Mouse (Mus musculus): ENCODE results near the gene Ifit1. TPM values are rescaled to one million over a fixed set of nuclear protein-coding genes. Genes with fewer than 3 reads are reported as not detected.
"Not testable (repeated sequence)": the region's sequence is repeated elsewhere in the genome, so short reads cannot be mapped to it uniquely, and the experiment has no call there.

Gene Ifit1
- polyA plus RNA-seq, 1 experiment from 2014 or later = 1.0 TPM

- WGBS = 51% methylated on average over 5 of the region's 5 CpGs
- H3K27me3 ChIP-seq (replicated peaks; ENCODE audit: control insufficient read depth, insufficient read depth, low read length) = no peaks in the 10 kb centered on the region
- no peak for ATAC-seq (ENCODE audit: low read depth)
- H3K4me3 ChIP-seq (ENCODE audit: low read depth, low read length) = no peak overlapping the region
- H3K4me1 ChIP-seq (ENCODE audit: control insufficient read depth, insufficient read depth, low read length) = no peaks in the 10 kb centered on the region
- H3K9ac ChIP-seq (ENCODE audit: low read depth, low read length) = no peak overlapping the region
- DNase-seq (ENCODE audit: low spot score) = no peak
- H3K27ac ChIP-seq (replicated peaks; ENCODE audit: low read depth, low read length) = no peak overlapping the region
- no peaks in the 10 kb centered on the region for H3K9me3 ChIP-seq (ENCODE audit: control insufficient read depth, low read length)
- no peak overlapping the region for H3K4me2 ChIP-seq (ENCODE audit: low read depth, low read length)
- no peaks in the 10 kb centered on the region for H3K36me3 ChIP-seq (ENCODE audit: control insufficient read depth, insufficient read depth, low read length)
These were observed 1.9 kb downstream of the Ifit1 start for GRCm38 (mm10) chr19:34642616-34643015.

DNA sequence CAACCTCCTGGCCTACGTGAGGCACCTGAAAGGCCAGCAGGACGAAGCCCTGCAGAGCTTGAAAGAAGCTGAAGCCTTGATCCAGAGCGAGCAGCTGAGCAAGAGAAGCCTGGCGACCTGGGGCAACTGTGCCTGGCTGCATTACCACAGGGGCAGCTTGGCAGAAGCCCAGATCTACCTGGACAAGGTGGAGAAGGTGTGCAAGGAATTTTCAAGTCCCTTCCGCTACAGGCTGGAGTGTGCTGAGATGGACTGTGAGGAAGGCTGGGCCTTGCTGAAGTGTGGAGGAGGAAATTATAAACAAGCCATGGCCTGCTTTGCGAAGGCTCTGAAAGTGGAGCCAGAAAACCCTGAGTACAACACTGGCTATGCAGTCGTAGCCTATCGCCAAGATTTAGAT is 7.0 kb downstream of the Ifit1 start:
- H3K9me3 ChIP-seq (ENCODE audit: control insufficient read depth, low read length); H3K36me3 ChIP-seq (ENCODE audit: control insufficient read depth, insufficient read depth, low read length); ATAC-seq (ENCODE audit: low read depth); H3K27ac ChIP-seq (replicated peaks; ENCODE audit: low read depth, low read length); H3K9ac ChIP-seq (ENCODE audit: low read depth, low read length); DNase-seq (ENCODE audit: low spot score); H3K4me3 ChIP-seq (ENCODE audit: low read depth, low read length); H3K4me1 ChIP-seq (ENCODE audit: control insufficient read depth, insufficient read depth, low read length); H3K27me3 ChIP-seq (replicated peaks; ENCODE audit: control insufficient read depth, insufficient read depth, low read length); H3K4me2 ChIP-seq (ENCODE audit: low read depth, low read length): not testable (repeated sequence)
- 85% methylated on average over 7 of the region's 8 CpGs for WGBS

- no peaks in the 10 kb centered on the region for H3K36me3 ChIP-seq (ENCODE audit: control insufficient read depth, insufficient read depth, low read length)
- no peak overlapping the region for H3K9ac ChIP-seq (ENCODE audit: low read depth, low read length)
- no peaks in the 10 kb centered on the region for H3K9me3 ChIP-seq (ENCODE audit: control insufficient read depth, low read length)
- WGBS = 87% methylated on average over 3 of the region's 3 CpGs
- no peak overlapping the region for H3K4me3 ChIP-seq (ENCODE audit: low read depth, low read length)
- no peaks in the 10 kb centered on the region for H3K27me3 ChIP-seq (replicated peaks; ENCODE audit: control insufficient read depth, insufficient read depth, low read length)
- no peak overlapping the region for H3K27ac ChIP-seq (replicated peaks; ENCODE audit: low read depth, low read length)
- DNase-seq (ENCODE audit: low spot score) (no peak), ATAC-seq (ENCODE audit: low read depth) (no peak)
- no peak overlapping the region for H3K4me2 ChIP-seq (ENCODE audit: low read depth, low read length)
- no peaks in the 10 kb centered on the region for H3K4me1 ChIP-seq (ENCODE audit: control insufficient read depth, insufficient read depth, low read length)
These were observed 9.6 kb downstream of the Ifit1 start for GRCm38 (mm10) chr19:34650276-34650675.

GRCm38 (mm10) chr19:34650997-34651396 is 10.3 kb downstream of the Ifit1 start:
- 86% methylated on average over 6 of the region's 6 CpGs for WGBS
- no peaks in the 10 kb centered on the region for H3K27me3 ChIP-seq (replicated peaks; ENCODE audit: control insufficient read depth, insufficient read depth, low read length)
- DNase-seq (ENCODE audit: low spot score) (no peak), ATAC-seq (ENCODE audit: low read depth) (no peak)
- H3K4me3 ChIP-seq (ENCODE audit: low read depth, low read length) = no peak overlapping the region
- H3K9ac ChIP-seq (ENCODE audit: low read depth, low read length) = no peak overlapping the region
- H3K4me1 ChIP-seq (ENCODE audit: control insufficient read depth, insufficient read depth, low read length) = no peaks in the 10 kb centered on the region
- H3K27ac ChIP-seq (replicated peaks; ENCODE audit: low read depth, low read length) = no peak overlapping the region
- H3K36me3 ChIP-seq (ENCODE audit: control insufficient read depth, insufficient read depth, low read length) = no peaks in the 10 kb centered on the region
- no peak overlapping the region for H3K4me2 ChIP-seq (ENCODE audit: low read depth, low read length)
- no peaks in the 10 kb centered on the region for H3K9me3 ChIP-seq (ENCODE audit: control insufficient read depth, low read length)

GRCm38 (mm10) chr19:34655227-34655805 is 14.6 kb downstream of the Ifit1 start:
- H3K4me3 ChIP-seq (ENCODE audit: low read depth, low read length) = no peak overlapping the region
- H3K9me3 ChIP-seq (ENCODE audit: control insufficient read depth, low read length) = no peaks in the 10 kb centered on the region
- 72% methylated on average over 10 of the region's 10 CpGs for WGBS
- no peak overlapping the region for H3K4me2 ChIP-seq (ENCODE audit: low read depth, low read length)
- DNase-seq (ENCODE audit: low spot score) (no peak), ATAC-seq (ENCODE audit: low read depth) (no peak)
- no peak overlapping the region for H3K27ac ChIP-seq (replicated peaks; ENCODE audit: low read depth, low read length)
- no peak overlapping the region for H3K9ac ChIP-seq (ENCODE audit: low read depth, low read length)
- no peaks in the 10 kb centered on the region for H3K4me1 ChIP-seq (ENCODE audit: control insufficient read depth, insufficient read depth, low read length)
- no peaks in the 10 kb centered on the region for H3K27me3 ChIP-seq (replicated peaks; ENCODE audit: control insufficient read depth, insufficient read depth, low read length)
- no peaks in the 10 kb centered on the region for H3K36me3 ChIP-seq (ENCODE audit: control insufficient read depth, insufficient read depth, low read length)

DNA sequence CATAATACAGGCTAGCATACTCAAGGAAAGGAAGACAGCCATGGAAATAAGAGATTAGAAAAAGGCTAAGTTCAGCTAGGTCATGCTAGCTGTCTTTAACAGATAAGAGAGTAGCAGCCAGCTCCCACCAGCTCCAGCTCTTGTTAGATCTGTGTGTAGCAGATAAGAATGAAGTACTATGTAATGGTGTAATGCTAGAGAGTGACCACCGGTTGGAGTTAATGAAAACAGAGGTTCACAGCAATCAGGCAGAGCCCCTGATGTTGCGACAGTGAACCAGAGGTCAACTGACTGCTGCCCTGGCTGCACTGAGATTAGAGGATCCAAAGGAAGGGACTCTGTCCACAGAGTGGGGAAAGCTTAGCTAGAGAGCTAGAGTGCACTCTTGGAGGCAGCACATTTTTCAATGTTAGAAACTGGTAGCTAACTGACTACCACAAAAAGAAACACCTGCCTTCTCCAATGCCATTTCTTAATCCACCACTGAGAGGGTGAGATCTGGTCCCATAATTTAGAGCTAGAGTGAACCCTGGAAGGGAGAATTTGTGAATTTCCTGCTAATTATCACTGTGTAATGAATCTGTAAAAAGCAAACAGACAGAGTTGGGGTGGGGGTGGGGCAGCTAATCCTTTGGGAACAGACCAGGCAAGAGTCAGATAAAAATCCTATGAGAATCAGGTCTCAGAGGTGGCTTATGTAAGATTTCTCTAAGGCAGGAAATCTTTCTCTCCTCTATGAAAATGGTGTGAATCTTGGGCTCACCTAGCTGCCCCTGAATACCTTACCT is 16.0 kb downstream of the Ifit1 start:
- H3K27me3 ChIP-seq (replicated peaks; ENCODE audit: control insufficient read depth, insufficient read depth, low read length) = no peaks in the 10 kb centered on the region
- H3K36me3 ChIP-seq (ENCODE audit: control insufficient read depth, insufficient read depth, low read length) = no peaks in the 10 kb centered on the region
- no peak overlapping the region for H3K9ac ChIP-seq (ENCODE audit: low read depth, low read length)
- no peak overlapping the region for H3K4me2 ChIP-seq (ENCODE audit: low read depth, low read length)
- no peak for ATAC-seq (ENCODE audit: low read depth)
- H3K4me3 ChIP-seq (ENCODE audit: low read depth, low read length) = no peak overlapping the region
- H3K4me1 ChIP-seq (ENCODE audit: control insufficient read depth, insufficient read depth, low read length) = no peaks in the 10 kb centered on the region
- WGBS = 24% methylated on average over 2 of the region's 2 CpGs
- DNase-seq (ENCODE audit: low spot score) = no peak
- H3K27ac ChIP-seq (replicated peaks; ENCODE audit: low read depth, low read length) = no peak overlapping the region
- H3K9me3 ChIP-seq (ENCODE audit: control insufficient read depth, low read length) = no peaks in the 10 kb centered on the region

- peak overlapping the region; percentile 37 for H3K4me3 ChIP-seq (ENCODE audit: low read depth, low read length)
- H3K4me1 ChIP-seq (ENCODE audit: control insufficient read depth, insufficient read depth, low read length) = no peaks in the 10 kb centered on the region
- no peak overlapping the region for H3K27ac ChIP-seq (replicated peaks; ENCODE audit: low read depth, low read length)
- peak overlapping the region; percentile 57 for H3K4me2 ChIP-seq (ENCODE audit: low read depth, low read length)
- peak overlapping the region; percentile 42; the same call in 1 of the 2 replicates for H3K9ac ChIP-seq (ENCODE audit: low read depth, low read length)
- 9% methylated on average over 13 of the region's 13 CpGs for WGBS
- peak; percentile 91 for DNase-seq (ENCODE audit: low spot score)
- no peaks in the 10 kb centered on the region for H3K36me3 ChIP-seq (ENCODE audit: control insufficient read depth, insufficient read depth, low read length)
- no peaks in the 10 kb centered on the region for H3K9me3 ChIP-seq (ENCODE audit: control insufficient read depth, low read length)
- H3K27me3 ChIP-seq (replicated peaks; ENCODE audit: control insufficient read depth, insufficient read depth, low read length) = no peaks in the 10 kb centered on the region
- peak; percentile 95 for ATAC-seq (ENCODE audit: low read depth)
These were observed 21.4 kb downstream of the Ifit1 start for GRCm38 (mm10) chr19:34662067-34662507.

DNA sequence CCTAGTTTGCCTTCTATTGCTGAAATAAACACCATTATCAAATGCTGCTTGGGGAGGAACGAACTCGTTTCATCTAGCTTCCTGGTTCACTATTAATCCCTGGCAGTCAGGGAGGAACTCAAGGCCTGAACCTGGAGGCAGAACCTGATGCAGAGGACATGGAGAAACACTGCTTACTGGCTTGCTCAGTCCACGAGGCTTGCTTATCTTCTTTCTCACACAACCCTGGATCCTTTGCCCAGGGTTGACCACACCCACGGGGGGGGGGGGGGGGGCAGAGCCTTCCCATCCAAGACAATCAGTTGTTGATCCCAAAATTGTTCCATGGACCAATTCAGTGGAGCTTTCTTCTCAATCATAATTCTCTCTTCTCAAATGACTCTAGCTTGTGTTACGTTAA is 22.1 kb downstream of the Ifit1 start:
- Histone ChIP-seq H3K4me3 (ENCODE audit: low read depth, low read length) (no peak overlapping the region), H3K36me3 (ENCODE audit: control insufficient read depth, insufficient read depth, low read length) (no peaks in the 10 kb centered on the region), H3K27me3 (replicated peaks; ENCODE audit: control insufficient read depth, insufficient read depth, low read length) (no peaks in the 10 kb centered on the region), H3K4me1 (ENCODE audit: control insufficient read depth, insufficient read depth, low read length) (no peaks in the 10 kb centered on the region), H3K27ac (replicated peaks; ENCODE audit: low read depth, low read length) (no peak overlapping the region), H3K4me2 (ENCODE audit: low read depth, low read length) (peak overlapping the region; percentile 57), H3K9me3 (ENCODE audit: control insufficient read depth, low read length) (no peaks in the 10 kb centered on the region), H3K9ac (ENCODE audit: low read depth, low read length) (no peak overlapping the region)
- WGBS = 36% methylated on average over 5 of the region's 5 CpGs
- no peak for ATAC-seq (ENCODE audit: low read depth)
- no peak for DNase-seq (ENCODE audit: low spot score)

- Histone ChIP-seq H3K4me2 (ENCODE audit: low read depth, low read length) (no peak overlapping the region), H3K27me3 (replicated peaks; ENCODE audit: control insufficient read depth, insufficient read depth, low read length) (no peaks in the 10 kb centered on the region), H3K36me3 (ENCODE audit: control insufficient read depth, insufficient read depth, low read length) (no peaks in the 10 kb centered on the region), H3K4me1 (ENCODE audit: control insufficient read depth, insufficient read depth, low read length) (no peaks in the 10 kb centered on the region), H3K9me3 (ENCODE audit: control insufficient read depth, low read length) (no peaks in the 10 kb centered on the region), H3K9ac (ENCODE audit: low read depth, low read length) (no peak overlapping the region), H3K27ac (replicated peaks; ENCODE audit: low read depth, low read length) (no peak overlapping the region), H3K4me3 (ENCODE audit: low read depth, low read length) (no peak overlapping the region)
- WGBS = 1% methylated on average over 5 of the region's 5 CpGs
- ATAC-seq (ENCODE audit: low read depth) (no peak), DNase-seq (ENCODE audit: low spot score) (peak; percentile 85)
These were observed 25.5 kb downstream of the Ifit1 start for GRCm38 (mm10) chr19:34666127-34666526.
